Mouse (Mus musculus): ENCODE results near the gene Samd1.
"Not testable (repeated sequence)": the region's sequence is repeated elsewhere in the genome, so short reads cannot be mapped to it uniquely, and the experiment has no call there.

Gene Samd1

DNA sequence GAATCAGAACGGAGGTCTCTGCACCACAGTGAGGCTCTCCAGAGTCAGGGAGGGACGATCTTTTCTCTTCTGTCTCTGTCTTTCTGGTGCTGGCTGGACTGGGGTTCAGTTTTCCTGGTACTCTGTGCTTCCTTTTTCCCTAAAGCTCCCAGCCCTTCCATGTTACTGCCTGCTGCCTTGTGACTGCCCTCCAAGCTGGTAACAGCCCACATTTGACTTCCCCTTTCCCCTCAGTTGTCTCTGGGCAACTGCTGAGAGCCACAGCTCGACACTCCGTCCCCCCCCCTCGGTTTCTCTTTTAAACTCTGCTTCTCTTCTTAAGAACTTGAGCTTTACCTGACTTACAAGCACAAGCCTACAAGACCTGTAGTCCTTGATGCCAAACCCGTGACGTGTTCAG is 8.2 kb upstream of the Samd1 start:
- DNase-seq = no peak

- no peak for DNase-seq
Measured at GRCm38 (mm10) chr8:83990170-83990569, 7.3 kb upstream of the Samd1 start.

GRCm38 (mm10) chr8:83992488-83992887 is 5.0 kb upstream of the Samd1 start:
- no peak for DNase-seq

GRCm38 (mm10) chr8:83994030-83994429 is 3.4 kb upstream of the Samd1 start:
- no peak for DNase-seq

DNA sequence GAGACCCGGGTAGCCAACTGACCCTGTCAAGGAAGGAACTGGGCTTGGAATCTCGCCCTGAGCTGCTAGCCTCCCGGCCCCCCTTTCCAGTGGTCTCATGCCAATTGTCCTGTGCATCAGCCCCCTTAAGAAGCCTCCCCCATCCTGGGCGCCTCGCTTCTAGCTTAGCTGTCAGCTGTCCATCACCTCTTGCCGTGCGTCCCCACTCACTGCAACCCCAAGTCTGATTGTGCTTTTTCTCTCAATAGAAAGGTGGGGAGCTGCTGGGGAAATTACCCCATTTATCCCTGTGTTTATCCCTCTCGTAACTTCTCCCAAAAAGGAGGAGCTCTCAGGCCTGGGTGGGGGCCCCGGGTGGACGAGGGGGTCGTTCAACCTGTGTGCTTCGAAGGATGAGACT is 1.5 kb upstream of the Samd1 start:
- DNase-seq = no peak

DNA sequence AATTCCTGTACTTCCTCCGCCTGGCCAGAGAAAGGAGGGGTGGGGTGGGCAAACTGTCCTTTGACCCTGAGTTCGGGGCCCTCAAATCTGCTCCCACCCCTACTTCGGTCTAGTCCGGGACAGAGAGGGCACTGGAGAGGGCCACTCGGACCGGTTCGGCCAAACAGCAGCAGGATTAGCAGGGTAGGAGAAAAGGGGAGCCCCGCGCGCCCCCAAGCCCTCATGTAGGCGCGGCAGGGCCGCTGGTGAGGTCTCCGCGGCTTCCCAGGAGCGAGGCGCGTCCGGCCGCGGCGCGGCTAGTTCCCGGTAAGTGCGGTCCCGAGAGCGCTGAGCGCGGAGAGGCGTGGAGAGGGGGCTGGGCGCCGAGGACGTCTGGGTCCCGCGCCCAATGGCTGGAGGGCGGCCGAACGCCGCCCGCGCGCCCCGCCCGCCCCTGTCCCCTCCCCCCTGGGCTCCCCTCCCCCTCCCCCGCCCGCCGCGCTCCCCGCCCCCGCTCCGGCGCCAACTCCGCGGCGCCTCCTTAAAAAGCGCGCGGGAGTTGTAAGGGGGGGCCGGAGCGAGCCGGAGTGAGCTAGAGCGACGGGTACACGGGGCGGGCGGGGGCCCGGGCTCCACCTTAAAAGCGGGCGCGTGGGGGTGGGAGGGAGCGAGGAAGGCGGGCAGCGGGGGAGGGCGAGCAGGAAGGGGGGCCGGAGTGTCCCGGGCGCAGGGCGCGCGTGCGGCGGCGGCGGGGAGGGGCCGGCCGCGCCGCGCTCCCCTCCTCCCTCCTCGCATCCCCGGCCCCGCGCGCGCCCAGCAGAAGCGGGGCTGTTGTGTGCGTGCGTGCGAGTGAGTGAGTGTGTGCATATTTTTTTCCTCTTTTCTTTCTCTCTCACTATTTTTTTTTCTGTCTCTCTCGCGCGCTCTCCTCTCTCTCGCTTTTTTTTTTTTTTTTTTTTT is 636 bp upstream of the Samd1 start:
- DNase-seq = peak; percentile 95

DNA sequence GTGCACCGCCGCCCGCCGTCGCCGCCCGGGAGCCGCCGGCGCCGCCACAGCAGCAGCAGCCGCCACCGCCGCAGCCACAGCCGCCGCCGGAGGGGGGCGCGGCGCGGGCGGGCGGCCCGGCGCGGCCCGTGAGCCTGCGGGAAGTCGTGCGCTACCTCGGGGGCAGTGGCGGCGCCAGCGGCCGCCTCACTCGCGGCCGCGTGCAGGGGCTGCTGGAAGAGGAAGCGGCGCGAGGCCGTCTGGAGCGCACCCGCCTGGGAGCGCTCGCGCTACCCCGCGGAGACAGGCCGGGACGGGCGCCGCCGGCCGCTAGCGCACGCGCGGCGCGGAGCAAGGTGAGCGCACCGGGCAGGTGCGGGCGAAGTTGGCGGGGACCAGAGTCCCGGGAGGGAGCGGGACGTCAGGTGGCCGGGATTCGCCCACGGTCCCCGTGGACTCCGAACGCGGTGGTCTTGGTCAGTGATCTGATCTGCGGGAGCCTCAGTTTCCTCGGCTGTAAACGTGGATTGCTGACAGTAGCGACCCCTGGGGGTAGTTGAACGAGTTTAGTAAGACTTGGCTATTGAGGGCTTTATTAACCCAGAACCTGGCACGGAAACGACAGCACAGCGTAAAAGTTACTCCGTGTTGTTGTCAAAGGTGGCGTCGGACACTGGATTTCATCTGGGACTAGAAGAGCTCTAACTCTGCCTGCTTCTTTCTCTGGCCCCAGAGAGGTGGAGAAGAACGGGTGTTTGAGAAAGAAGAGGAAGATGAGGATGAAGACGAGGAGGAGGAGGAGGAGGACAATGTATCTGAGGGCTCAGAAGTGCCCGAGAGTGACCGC is 972 bp downstream of the Samd1 start:
- peak; percentile 75 for DNase-seq

DNA sequence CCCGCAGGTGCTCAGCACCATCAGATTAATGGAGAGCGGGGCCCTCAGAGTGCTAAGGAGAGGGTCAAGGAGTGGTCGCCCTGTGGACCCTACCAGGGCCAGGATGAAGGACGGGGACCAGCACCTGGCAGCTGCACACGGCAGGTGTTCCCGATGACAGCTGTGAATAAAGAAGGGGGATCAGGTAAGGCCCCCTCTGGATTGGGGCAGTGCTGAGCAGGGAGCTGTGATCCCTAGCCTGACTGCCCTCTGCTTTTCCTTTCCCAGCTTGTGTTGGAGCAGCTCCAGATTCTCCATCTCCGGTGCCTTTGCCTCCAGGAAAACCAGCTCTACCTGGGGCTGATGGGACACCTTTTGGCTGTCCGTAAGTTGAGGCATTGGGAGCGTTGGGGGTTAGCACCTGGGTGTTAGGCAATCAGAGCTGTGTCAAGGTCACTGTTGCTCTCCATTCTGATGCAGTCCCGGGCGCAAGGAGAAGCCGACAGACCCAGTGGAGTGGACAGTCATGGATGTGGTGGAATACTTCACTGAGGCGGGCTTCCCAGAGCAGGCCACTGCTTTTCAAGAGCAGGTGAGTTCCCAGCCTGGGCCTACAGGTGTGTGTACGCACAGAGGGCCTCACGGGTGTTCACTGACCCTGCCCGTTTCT is 1.7 kb downstream of the Samd1 start:
- no peak for DNase-seq

DNA sequence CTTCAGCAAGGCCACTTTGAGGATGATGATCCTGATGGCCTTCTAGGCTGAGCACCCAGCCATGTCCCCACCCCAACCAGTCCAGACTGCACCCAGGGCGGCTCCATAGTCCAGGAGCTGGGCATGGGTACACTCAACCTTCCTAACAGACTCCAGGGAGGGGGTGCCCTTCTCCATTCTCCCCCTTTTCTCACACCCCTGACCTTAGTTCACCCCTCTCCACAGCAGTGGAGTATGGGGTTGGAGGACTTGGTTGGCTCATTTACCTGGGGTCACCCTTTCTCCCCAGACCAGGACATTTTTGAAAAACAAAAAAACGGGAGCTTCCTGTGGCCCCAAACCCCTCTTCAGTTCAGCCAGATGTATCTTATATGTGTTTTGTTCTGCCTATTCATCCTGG is 2.4 kb downstream of the Samd1 start:
- no peak for DNase-seq

DNA sequence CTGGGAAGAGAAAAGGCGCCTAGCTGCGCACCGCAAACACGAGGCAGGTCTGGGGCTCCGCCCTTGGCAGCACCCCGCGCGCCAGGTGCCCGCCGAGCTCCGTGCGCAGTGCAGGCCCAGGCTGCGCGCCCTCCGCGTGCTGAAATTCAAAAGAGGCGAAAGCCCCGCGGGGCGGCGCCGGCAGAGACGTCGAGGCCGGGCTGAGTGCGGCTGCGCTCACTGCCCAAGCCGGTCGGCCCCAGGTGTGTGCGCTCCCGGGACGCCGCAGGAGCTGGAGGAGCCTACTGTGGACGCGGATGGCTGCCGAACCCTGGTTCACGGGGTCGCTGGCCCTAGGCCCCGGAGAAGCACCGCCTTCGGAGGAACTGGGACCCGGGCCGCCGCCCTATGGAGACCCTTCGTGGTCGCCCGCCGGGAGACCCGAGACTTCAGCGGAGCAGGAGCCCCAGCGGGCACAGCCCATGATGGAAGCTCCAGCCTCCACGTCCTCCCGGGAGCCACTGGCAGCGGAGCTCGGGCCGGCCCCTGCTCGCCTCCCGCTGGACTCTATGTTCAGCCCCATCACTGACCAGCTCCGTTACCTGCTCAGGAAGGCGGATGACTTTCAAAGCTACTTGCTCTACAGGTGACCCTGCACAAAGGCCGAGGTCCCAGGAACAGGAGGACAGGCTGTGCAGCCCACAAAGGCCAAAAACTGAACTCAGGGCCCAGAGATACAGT is 4.0 kb downstream of the Samd1 start, which contains the start of gene 1700067K01Rik:
1700067K01Rik (plus strand) TSS at position 222 of the 720 bp plus-strand sequence.
- no peak for DNase-seq

- no peak for DNase-seq
Measured at GRCm38 (mm10) chr8:84002957-84003611, 5.6 kb downstream of the Samd1 start.

- no peak for DNase-seq
Measured at GRCm38 (mm10) chr8:84003612-84004246, 6.3 kb downstream of the Samd1 start.

DNA sequence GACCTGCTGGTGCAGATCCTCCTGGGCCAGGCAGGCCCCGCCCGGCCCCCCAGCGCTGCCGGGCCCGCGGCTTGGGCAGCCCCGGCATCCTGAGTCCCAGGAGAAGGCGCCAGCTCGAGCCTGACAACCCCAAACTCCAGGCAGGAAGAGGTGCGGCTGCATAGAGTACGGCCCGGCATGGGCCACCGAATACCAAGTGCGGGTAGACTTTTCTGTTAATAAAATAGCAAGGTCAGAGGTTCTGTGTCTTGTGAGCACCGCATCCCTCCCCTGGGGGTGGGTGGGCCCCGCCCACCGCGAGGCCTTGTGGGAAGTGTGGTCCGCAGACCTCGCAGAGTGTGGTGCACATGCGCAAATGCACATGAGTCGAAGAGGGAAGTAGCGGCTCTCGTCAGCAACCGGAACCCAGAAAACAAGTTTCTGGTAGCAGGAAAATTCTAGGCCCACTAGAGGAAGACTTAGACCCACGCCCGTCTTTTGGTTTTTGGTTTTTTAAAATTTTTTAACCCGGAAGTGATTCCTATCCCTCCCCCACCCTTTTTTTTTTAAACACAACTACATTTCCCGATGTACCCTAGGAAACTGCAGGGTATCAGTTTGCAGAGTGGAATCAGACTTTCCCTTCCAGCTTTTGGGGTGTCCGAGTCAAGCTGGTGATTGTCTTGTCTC is 7.2 kb downstream of the Samd1 start:
- DNase-seq = peak; percentile 97

DNA sequence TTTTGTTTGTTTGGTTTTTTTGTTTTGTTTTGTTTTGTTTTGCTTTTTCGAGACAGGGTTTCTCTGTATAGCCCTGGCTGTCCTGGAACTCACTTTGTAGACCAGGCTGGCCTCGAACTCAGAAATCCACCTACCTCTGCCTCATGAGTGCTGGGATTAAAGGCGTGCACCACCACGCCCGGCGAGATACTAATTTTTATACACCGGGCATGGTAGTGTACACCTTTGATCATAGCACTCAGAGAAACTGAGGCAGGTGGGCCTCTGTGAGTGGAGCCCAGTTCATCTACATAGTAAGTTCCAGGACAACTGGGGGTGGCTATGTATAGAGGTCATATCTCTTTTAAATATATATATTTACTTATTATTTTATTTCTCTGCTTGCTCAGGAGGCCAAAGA is 8.0 kb downstream of the Samd1 start:
- not testable (repeated sequence) for DNase-seq

- DNase-seq = no peak
Measured at GRCm38 (mm10) chr8:84008362-84008761, 10.9 kb downstream of the Samd1 start.

DNA sequence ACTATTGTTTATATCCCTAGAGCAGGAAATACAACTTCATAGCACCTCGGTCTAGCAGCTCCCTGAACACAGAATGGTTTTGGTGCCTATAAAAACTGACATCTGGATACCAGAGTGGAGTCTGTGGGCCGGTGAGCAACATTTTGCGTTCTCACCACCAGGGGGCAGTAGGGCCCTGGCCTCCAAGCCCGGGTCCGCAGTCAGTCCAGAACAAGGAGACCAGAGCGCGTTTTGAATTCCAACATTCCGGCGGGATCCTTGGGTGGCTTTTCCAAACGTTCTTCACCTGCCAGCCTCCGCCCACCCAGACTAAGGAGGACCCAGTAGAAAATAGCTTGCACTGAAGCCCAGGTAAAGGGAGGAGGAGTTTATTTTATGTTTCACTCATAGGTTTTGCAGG is 12.4 kb downstream of the Samd1 start:
- peak; percentile 93 for DNase-seq

DNA sequence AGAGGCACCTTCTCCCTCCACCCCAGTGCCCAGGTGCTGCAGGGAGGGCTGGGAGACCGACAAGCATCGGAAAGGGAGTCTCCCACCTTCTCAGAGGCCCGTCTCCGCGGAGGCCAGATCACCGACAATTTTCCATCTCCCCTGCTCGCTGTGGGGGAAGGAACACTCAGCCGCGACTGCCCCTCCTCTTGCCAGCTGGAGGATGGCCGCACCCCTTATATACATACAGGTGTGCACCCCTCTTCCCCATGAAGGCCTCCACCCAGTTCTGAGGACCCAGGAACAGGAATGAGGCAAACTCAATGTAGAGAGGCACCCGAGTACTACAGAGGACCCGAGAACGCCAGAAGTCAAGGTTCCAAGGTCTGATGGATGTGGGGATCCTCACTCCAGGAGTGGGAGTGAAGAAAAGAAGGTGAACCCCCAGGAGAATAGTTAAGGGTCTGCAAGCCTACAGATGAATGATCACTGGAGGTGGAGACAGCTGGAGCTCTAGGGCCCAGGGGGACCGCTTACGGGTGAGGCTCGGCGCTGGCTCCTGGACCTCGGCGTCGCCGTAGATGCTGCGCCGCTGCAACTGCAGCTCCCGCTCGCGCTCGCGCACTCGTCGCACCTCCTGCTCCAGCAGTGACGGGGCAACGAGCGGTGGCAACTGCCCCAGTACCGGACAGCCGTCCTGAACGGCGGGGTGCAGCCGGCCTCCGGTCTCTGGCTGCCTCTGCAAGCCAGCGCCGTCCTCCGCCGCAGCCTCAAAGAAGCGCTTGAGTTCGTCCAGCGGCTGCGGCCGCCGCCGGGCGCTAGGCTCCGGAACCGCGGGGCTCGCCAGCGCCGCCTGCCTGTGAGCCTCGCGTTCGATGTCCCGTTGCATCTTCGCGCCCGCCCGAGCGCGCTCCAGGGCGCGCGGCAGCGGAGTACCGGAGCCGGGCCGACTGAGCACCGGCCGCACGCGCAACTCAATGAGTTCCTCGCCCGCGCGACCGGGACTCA is 13.4 kb downstream of the Samd1 start:
- DNase-seq = peak; percentile 83

DNA sequence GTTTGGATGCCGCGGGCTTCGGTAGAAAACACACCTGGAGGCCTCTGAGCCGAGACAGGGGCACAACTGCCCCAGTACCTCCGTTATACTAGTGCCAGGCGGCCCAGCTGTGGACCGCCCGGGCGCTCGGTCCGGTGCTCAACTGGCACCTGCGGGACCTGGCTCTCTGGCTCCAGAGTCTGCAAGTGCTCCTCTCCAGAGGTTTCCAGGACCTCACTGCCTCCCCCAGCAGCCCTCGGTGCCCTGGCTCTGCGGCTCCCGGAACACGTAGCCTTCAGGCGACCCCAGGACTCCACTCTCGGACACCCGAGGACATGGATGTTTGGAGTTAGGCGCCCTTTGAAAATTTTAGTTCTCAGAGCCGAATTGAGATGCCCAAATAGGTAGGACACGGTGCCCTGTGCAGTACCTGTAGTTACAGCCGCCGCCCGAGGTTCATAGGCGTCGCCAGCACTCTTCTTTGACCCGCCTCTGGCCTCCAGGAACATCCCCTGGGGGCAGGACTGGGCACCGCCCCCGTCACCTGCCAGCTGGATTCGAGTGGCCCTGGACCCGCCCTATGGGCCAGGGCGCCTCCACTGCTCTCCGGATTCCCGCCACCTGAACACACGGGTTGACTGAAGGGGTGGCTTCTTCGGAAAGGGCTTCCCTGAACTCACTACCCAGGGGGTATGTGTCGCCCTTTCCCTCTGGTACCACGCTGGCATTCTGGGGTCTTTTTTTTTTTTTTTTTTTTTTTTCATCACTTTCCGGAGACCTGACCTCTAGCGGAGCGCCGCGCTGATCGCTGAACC is 14.4 kb downstream of the Samd1 start, which contains the start of gene 2210011C24Rik:
2210011C24Rik (minus strand) TSS at position 467 of the 794 bp plus-strand sequence.
- peak; percentile 80 for DNase-seq
